Mouse (Mus musculus) lung, embryonic 16.5 days (tissue): ENCODE data around the gene Dgkg. TPM values are rescaled to one million over a fixed set of nuclear protein-coding genes. Genes with fewer than 3 reads are reported as not detected.

ENCODE experiments used
- ATAC-seq: fragments of 200-750 bp; cut with Nextera tagmentation; 2 replicates; pipeline ENCODE4 v1.8.0; 2017; ENCODE audit warnings: low read depth, mild to moderate bottlenecking, moderate library complexity
- H3K27ac ChIP-seq: fragments of 300-500 bp; sonication (generic); 2 replicates; pipeline ENCODE4 v1.5.1; 2014; ENCODE audit warnings: mild to moderate bottlenecking, control low read depth, low read length
- H3K27me3 ChIP-seq: fragments of 300-500 bp; sonication (generic); 2 replicates; pipeline ENCODE4 v1.6.1; 2014; ENCODE audit warnings: low read depth, low read length, mixed read lengths; ENCODE audit not compliant: control insufficient read depth, insufficient read depth
- H3K36me3 ChIP-seq: fragments of 300-500 bp; sonication (generic); 2 replicates; pipeline ENCODE4 v1.6.1; 2014; ENCODE audit warnings: low read length; ENCODE audit not compliant: control insufficient read depth, insufficient read depth
- H3K4me1 ChIP-seq: fragments of 300-500 bp; sonication (generic); replicated peaks from 2 replicates; pipeline ENCODE4 v1.6.1; 2014; ENCODE audit warnings: low read length, mixed read lengths; ENCODE audit not compliant: control insufficient read depth, insufficient read depth
- H3K4me2 ChIP-seq: fragments of 300-500 bp; sonication (generic); 2 replicates; pipeline ENCODE4 v1.6.1; 2014; ENCODE audit warnings: low read depth, low read length, control low read depth
- H3K4me3 ChIP-seq: fragments of 300-500 bp; sonication (generic); 2 replicates; pipeline ENCODE4 v1.5.1; 2014; ENCODE audit warnings: mild to moderate bottlenecking, low read length, control low read depth
- H3K9ac ChIP-seq: fragments of 300-500 bp; sonication (generic); 2 replicates; pipeline ENCODE4 v1.6.1; 2014; ENCODE audit warnings: low read length, control low read depth
- H3K9me3 ChIP-seq: fragments of 300-500 bp; sonication (generic); 2 replicates; pipeline ENCODE4 v1.6.1; 2016; ENCODE audit warnings: low read length; ENCODE audit not compliant: control insufficient read depth
- WGBS: fragments of 180-500 bp; shearing (Covaris S2); extraction: QIAGEN DNeasy Blood & Tissue Kit; methylation state at CpG from one replicate; pipeline ENCODE4 v1.1.7; 2014; 5-methylcytosine and 5-hydroxymethylcytosine counted together
- polyA plus RNA-seq: library from polyadenylated mRNA; unstranded; fragments of >200 nt; fragmentation: Nextera tagmentation; extraction: Ambion mirVana; gene quantifications from 2 replicates; pipeline ENCODE4 v1.2.1, GENCODE M21; 2015

Dgkg gene
- polyA plus RNA-seq, 1 experiment from 2014 or later, result 1.2 TPM

GRCm38 (mm10) chr16:22548167-22549080 lies 108.6 kb downstream of the Dgkg start:
- Histone ChIP-seq H3K9me3 (no peaks in the 10 kb centered on the region), H3K9ac (peak overlapping the region; percentile 65), H3K27ac (peak overlapping the region; percentile 87), H3K36me3 (no peaks in the 10 kb centered on the region), H3K4me1 (peaks cover 51% of the 10 kb centered on the region), H3K27me3 (no peaks in the 10 kb centered on the region), H3K4me2 (peak overlapping the region; percentile 76), H3K4me3 (peak overlapping the region; percentile 48)
- ATAC-seq, result peak; percentile 66
- 6% methylated on average over 26 of the region's 26 CpGs for WGBS

- Histone ChIP-seq H3K4me3 (peak overlapping the region; percentile 48), H3K9me3 (no peaks in the 10 kb centered on the region), H3K36me3 (no peaks in the 10 kb centered on the region), H3K27ac (peak overlapping the region; percentile 87), H3K4me1 (peaks cover 51% of the 10 kb centered on the region), H3K4me2 (peak overlapping the region; percentile 76), H3K9ac (0 out of 2 replicates have a peak overlapping the region, but pooled peaks have one; percentile 65), H3K27me3 (no peaks in the 10 kb centered on the region)
- WGBS, result 49% methylated on average over 10 of the region's 10 CpGs
- ATAC-seq, result no peak
Measured at GRCm38 (mm10) chr16:22547741-22548140, 109.3 kb downstream of the Dgkg start.

GRCm38 (mm10) chr16:22545799-22546198 lies 111.2 kb downstream of the Dgkg start:
- WGBS, result 50% methylated on average over 8 of the region's 8 CpGs
- Histone ChIP-seq H3K4me1 (peaks cover 40% of the 10 kb centered on the region), H3K4me3 (no peak overlapping the region), H3K9ac (no peak overlapping the region), H3K36me3 (no peaks in the 10 kb centered on the region), H3K9me3 (no peaks in the 10 kb centered on the region), H3K27ac (peak overlapping the region; percentile 92), H3K27me3 (no peaks in the 10 kb centered on the region), H3K4me2 (no peak overlapping the region)
- no peak for ATAC-seq

- H3K36me3 ChIP-seq, result no peaks in the 10 kb centered on the region
- peaks cover 37% of the 10 kb centered on the region for H3K4me1 ChIP-seq
- peak overlapping the region; percentile 92 for H3K27ac ChIP-seq
- no peak overlapping the region; the same call in 1 of the 2 replicates for H3K4me2 ChIP-seq
- no peaks in the 10 kb centered on the region for H3K9me3 ChIP-seq
- 3% methylated on average over 3 of the region's 3 CpGs for WGBS
- H3K27me3 ChIP-seq, result no peaks in the 10 kb centered on the region
- no peak overlapping the region for H3K9ac ChIP-seq
- no peak overlapping the region for H3K4me3 ChIP-seq
- peak; percentile 55 for ATAC-seq
Measured at GRCm38 (mm10) chr16:22545016-22545561, 111.9 kb downstream of the Dgkg start.

GRCm38 (mm10) chr16:22542691-22543141 lies 114.3 kb downstream of the Dgkg start:
- no peaks in the 10 kb centered on the region for H3K36me3 ChIP-seq
- no peak overlapping the region for H3K4me3 ChIP-seq
- no peak overlapping the region for H3K4me2 ChIP-seq
- no peaks in the 10 kb centered on the region for H3K9me3 ChIP-seq
- H3K27ac ChIP-seq, result peak overlapping the region; percentile 84
- no peak overlapping the region for H3K9ac ChIP-seq
- H3K4me1 ChIP-seq, result peaks cover 39% of the 10 kb centered on the region
- 30% methylated on average over 6 of the region's 6 CpGs for WGBS
- H3K27me3 ChIP-seq, result no peaks in the 10 kb centered on the region
- peak; percentile 76 for ATAC-seq

- peaks cover 21% of the 10 kb centered on the region for H3K4me1 ChIP-seq
Measured at GRCm38 (mm10) chr16:22539275-22539674, 117.7 kb downstream of the Dgkg start.

GRCm38 (mm10) chr16:22536581-22537160 lies 120.3 kb downstream of the Dgkg start:
- peak; percentile 95 for ATAC-seq
- whole genome bisulfite sequencing, result 25% methylated on average over 8 of the region's 8 CpGs
- Histone ChIP-seq H3K9me3 (no peaks in the 10 kb centered on the region), H3K4me2 (no peak overlapping the region), H3K9ac (no peak overlapping the region), H3K36me3 (no peaks in the 10 kb centered on the region), H3K4me3 (no peak overlapping the region), H3K27me3 (no peaks in the 10 kb centered on the region), H3K4me1 (peaks cover 14% of the 10 kb centered on the region), H3K27ac (peak overlapping the region; percentile 47)

More at GRCm38 (mm10) chr16:22539275-22539674, 117.7 kb downstream of the Dgkg start:
- H3K9me3 ChIP-seq, result no peaks in the 10 kb centered on the region
- H3K36me3 ChIP-seq, result no peaks in the 10 kb centered on the region
- WGBS, result 70% methylated on average over 6 of the region's 6 CpGs
- H3K27me3 ChIP-seq, result no peaks in the 10 kb centered on the region
- no peak overlapping the region for H3K4me2 ChIP-seq
- H3K9ac ChIP-seq, result no peak overlapping the region
- no peak overlapping the region for H3K4me3 ChIP-seq
- H3K27ac ChIP-seq, result no peak overlapping the region
- ATAC-seq, result no peak

GRCm38 (mm10) chr16:22533087-22533486 lies 123.9 kb downstream of the Dgkg start:
- no peaks in the 10 kb centered on the region for H3K27me3 ChIP-seq
- no peak overlapping the region for H3K27ac ChIP-seq
- H3K4me2 ChIP-seq, result no peak overlapping the region
- no peak for ATAC-seq
- H3K4me3 ChIP-seq, result no peak overlapping the region
- H3K9me3 ChIP-seq, result no peaks in the 10 kb centered on the region
- peaks cover 13% of the 10 kb centered on the region for H3K4me1 ChIP-seq
- 77% methylated on average over 3 of the region's 3 CpGs for WGBS
- no peaks in the 10 kb centered on the region for H3K36me3 ChIP-seq
- no peak overlapping the region for H3K9ac ChIP-seq

- Histone ChIP-seq H3K4me2 (no peak overlapping the region), H3K36me3 (no peaks in the 10 kb centered on the region), H3K27me3 (no peaks in the 10 kb centered on the region), H3K27ac (peak overlapping the region; percentile 36; the same call in 1 of the 2 replicates), H3K4me3 (no peak overlapping the region), H3K9me3 (no peaks in the 10 kb centered on the region), H3K4me1 (peaks cover 9% of the 10 kb centered on the region), H3K9ac (no peak overlapping the region)
- 55% methylated on average over 6 of the region's 6 CpGs for WGBS
- no peak for ATAC-seq
Measured at GRCm38 (mm10) chr16:22531834-22532233, 125.2 kb downstream of the Dgkg start.
